Mouse (Mus musculus): Measurements from ENCODE around the gene Rpgrip1l. TPM values are rescaled to one million over a fixed set of nuclear protein-coding genes. Genes with fewer than 3 reads are reported as not detected.

The Rpgrip1l gene
- polyA plus RNA-seq, 1 experiment from 2014 or later, result 15.4 TPM

DNA sequence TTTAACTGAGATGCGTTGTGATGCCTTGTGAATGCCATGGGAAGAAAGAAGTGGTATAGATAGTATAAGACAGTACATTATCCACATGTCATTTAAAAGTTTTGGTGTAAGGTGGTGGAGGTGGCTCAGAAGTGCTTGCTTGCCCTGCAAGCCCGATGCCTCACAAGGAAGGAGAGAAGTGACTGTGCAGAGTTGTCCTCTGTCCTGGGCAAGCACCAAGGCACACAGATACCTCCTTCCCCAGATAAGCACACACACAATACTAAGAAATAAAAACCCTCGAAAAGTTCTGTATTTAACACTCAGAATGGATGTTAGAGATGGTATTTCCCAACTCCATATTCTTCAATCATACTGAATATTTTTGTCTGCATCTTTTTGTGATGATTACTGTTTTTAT, 39.5 kb upstream of the Rpgrip1l start:
- POLR2A ChIA-PET, result no interaction called here
- CTCF ChIA-PET, result no interaction called here
- in situ Hi-C loops (cut with MboI; ENCODE audit: low pct_unique_long_range_greater_than_20kb), result no loop called here
- H3K27me3 ChIP-seq, result no peaks in the 10 kb centered on the region
- TF ChIP-seq CTCF (IDR thresholded peaks at IDR 0.05), result no peak
- ATAC-seq (no peak), DNase-seq (ENCODE audit: low read depth, low spot score) (no peak)

- TF ChIP-seq CTCF (IDR thresholded peaks at IDR 0.05), result no peak
- CTCF ChIA-PET, result interaction anchor here (1.5 kb wide), 1 partner anchor 12 kb away, joined by 6 read pairs; no protein-coding TSS in a partner anchor
- POLR2A ChIA-PET, result no interaction called here
- DNase-seq (ENCODE audit: low read depth, low spot score) (no peak), ATAC-seq (no peak)
- no peaks in the 10 kb centered on the region for H3K27me3 ChIP-seq
- in situ Hi-C loops (cut with MboI; ENCODE audit: low pct_unique_long_range_greater_than_20kb), result no loop called here
Measured at GRCm38 (mm10) chr8:91350628-91351027, 37.6 kb upstream of the Rpgrip1l start.

DNA sequence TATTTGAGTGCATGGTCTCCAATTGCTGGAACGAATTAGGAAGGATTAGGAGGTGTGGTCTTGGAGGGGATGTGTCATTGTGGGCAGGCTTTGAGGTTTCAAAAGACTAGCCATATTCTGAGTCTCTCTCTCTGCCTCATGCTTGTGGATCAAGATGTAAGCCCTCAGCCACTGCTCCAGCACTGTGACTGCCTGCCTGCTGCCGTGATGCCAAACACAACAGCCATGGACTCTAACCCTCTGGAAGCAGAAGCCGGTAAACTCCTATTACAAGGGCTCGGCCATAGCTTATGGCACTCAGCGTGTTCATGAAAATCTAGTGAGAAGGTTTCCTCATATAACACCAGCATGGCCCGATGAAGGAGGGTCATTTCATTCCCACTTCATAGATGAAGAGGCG, 36.8 kb upstream of the Rpgrip1l start:
- TF ChIP-seq CTCF (IDR thresholded peaks at IDR 0.05), result no peak
- ATAC-seq (no peak), DNase-seq (ENCODE audit: low read depth, low spot score) (no peak)
- CTCF ChIA-PET, result interaction anchor here (1.5 kb wide), 1 partner anchor 11 kb away, joined by 6 read pairs; no protein-coding TSS in a partner anchor
- POLR2A ChIA-PET, result no interaction called here
- H3K27me3 ChIP-seq, result no peaks in the 10 kb centered on the region
- in situ Hi-C loops (cut with MboI; ENCODE audit: low pct_unique_long_range_greater_than_20kb), result no loop called here

DNA sequence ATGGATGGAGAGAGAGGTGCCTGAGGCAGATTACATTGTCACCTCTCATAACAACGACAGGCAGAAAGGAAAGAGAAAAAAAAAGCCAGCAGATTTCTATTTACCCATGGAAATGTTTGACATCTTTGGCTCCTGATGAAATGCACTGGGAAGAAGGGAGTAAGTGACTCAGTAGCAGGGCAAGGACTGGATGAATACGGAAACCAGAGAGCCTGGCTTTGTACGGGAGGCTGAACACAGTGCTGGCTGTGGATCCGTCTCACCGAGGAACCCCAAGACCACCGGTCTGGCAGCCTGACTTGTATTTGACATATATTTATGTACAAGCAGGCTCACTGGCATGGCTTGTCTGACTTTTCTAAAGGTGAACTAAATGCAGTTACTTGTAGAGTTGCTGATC, 34.5 kb upstream of the Rpgrip1l start:
- POLR2A ChIA-PET, result no interaction called here
- DNase-seq (ENCODE audit: low read depth, low spot score) (no peak), ATAC-seq (no peak)
- CTCF ChIA-PET, result no interaction called here
- in situ Hi-C loops (cut with MboI; ENCODE audit: low pct_unique_long_range_greater_than_20kb), result no loop called here
- no peaks in the 10 kb centered on the region for H3K27me3 ChIP-seq
- no peak for TF ChIP-seq CTCF (IDR thresholded peaks at IDR 0.05)

- DNase-seq (ENCODE audit: low read depth, low spot score) (no peak), ATAC-seq (no peak)
- no peaks in the 10 kb centered on the region for H3K27me3 ChIP-seq
- no peak for TF ChIP-seq CTCF (IDR thresholded peaks at IDR 0.05)
- POLR2A ChIA-PET, result no interaction called here
- CTCF ChIA-PET, result interaction anchor here (1.6 kb wide), 1 partner anchor 17 kb away, joined by 6 read pairs; no protein-coding TSS in a partner anchor
- in situ Hi-C loops (cut with MboI; ENCODE audit: low pct_unique_long_range_greater_than_20kb), result no loop called here
Measured at GRCm38 (mm10) chr8:91347146-91347545, 34.1 kb upstream of the Rpgrip1l start.

DNA sequence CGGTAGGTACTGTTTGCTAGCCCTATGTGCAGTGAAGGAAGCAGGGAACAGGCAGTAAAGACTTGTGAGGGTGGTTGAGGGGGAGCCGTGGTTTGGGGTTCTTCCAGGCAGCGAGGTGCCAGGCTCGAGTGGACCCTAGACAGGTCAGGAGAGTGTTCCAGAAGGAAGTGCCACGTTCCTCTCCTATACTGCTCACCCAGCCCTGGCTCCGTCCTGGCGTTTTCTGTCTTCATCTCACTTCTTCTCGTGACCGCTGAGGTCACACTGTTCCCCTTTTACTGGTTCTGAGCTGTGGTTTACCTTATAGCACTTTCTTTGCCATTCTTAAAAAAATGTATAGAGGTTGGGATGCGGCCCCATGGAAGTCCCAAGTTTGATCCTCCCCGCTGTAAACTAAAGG, 31.6 kb upstream of the Rpgrip1l start:
- ChIA-PET CTCF (no interaction called here), POLR2A (no interaction called here)
- DNase-seq (ENCODE audit: low read depth, low spot score), result no peak
- TF ChIP-seq CTCF (IDR thresholded peaks at IDR 0.05), result no peak
- no peak for ATAC-seq
- in situ Hi-C loops (cut with MboI; ENCODE audit: low pct_unique_long_range_greater_than_20kb), result no loop called here
- H3K27me3 ChIP-seq, result no peaks in the 10 kb centered on the region

DNA sequence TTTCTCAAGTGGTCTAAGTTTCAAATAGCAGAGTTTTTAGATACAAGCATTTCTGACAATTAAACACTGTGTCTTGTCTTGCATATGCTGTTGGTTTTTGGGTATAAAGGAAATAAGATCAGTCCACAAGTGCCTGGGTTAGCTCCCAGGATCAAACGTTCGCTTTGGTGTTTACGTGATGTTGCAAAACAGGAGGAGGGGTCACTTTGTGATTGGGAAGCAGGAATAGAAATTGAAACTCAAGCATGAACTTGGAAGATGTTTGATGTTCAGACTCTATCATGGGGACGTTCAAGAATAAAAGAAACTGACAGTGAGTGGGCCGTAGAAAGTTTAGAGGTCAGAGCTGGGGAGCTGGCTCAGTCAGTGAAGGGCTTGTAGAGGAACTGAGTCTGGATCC, 29.7 kb upstream of the Rpgrip1l start:
- in situ Hi-C loops (cut with MboI; ENCODE audit: low pct_unique_long_range_greater_than_20kb), result no loop called here
- DNase-seq (ENCODE audit: low read depth, low spot score) (no peak), ATAC-seq (no peak)
- CTCF ChIA-PET, result no interaction called here
- POLR2A ChIA-PET, result no interaction called here
- H3K27me3 ChIP-seq, result no peaks in the 10 kb centered on the region
- no peak for TF ChIP-seq CTCF (IDR thresholded peaks at IDR 0.05)

DNA sequence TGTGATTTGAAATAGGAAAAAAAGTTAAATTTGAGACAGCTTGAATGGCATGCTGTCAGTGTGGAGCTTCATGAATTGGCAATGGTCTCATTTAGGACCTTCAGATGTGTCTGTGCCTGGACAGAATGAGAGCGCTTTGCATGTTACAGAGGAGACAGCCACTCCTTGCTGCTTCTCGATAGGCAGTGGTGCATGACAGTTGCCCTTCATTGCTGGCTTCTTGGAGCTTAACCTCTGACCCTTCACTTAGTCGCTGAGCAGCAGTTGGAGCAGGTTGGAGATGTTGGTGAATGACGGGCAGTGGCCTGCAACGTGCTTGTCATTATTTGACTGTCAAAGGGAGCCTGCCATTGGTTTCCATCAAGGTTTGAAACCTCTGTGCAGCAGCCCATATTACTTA, 29.1 kb upstream of the Rpgrip1l start:
- TF ChIP-seq CTCF (IDR thresholded peaks at IDR 0.05), result no peak
- DNase-seq (ENCODE audit: low read depth, low spot score) (no peak), ATAC-seq (no peak)
- no peaks in the 10 kb centered on the region for H3K27me3 ChIP-seq
- CTCF ChIA-PET, result interaction anchor here (1.5 kb wide), 1 partner anchor 13 kb away, joined by 3 read pairs; no protein-coding TSS in a partner anchor
- in situ Hi-C loops (cut with MboI; ENCODE audit: low pct_unique_long_range_greater_than_20kb), result no loop called here
- POLR2A ChIA-PET, result no interaction called here

- ChIA-PET POLR2A (interaction anchor here (1.1 kb wide), 1 partner anchor 18 kb away, joined by 3 read pairs; no protein-coding TSS in a partner anchor), CTCF (interaction anchor here (1.5 kb wide), 1 partner anchor 12 kb away, joined by 3 read pairs; no protein-coding TSS in a partner anchor)
- ATAC-seq (no peak), DNase-seq (ENCODE audit: low read depth, low spot score) (no peak)
- no peak for TF ChIP-seq CTCF (IDR thresholded peaks at IDR 0.05)
- in situ Hi-C loops (cut with MboI; ENCODE audit: low pct_unique_long_range_greater_than_20kb), result no loop called here
- no peaks in the 10 kb centered on the region for H3K27me3 ChIP-seq
Measured at GRCm38 (mm10) chr8:91340746-91341145, 27.7 kb upstream of the Rpgrip1l start.

- ChIA-PET CTCF (interaction anchor here (1.4 kb wide), 1 partner anchor 11 kb away, joined by 6 read pairs; no protein-coding TSS in a partner anchor), POLR2A (no interaction called here)
- no peak for TF ChIP-seq CTCF (IDR thresholded peaks at IDR 0.05)
- in situ Hi-C loops (cut with MboI; ENCODE audit: low pct_unique_long_range_greater_than_20kb), result no loop called here
- DNase-seq (ENCODE audit: low read depth, low spot score) (no peak), ATAC-seq (no peak)
- no peaks in the 10 kb centered on the region for H3K27me3 ChIP-seq
Measured at GRCm38 (mm10) chr8:91339651-91340050, 26.6 kb upstream of the Rpgrip1l start.

DNA sequence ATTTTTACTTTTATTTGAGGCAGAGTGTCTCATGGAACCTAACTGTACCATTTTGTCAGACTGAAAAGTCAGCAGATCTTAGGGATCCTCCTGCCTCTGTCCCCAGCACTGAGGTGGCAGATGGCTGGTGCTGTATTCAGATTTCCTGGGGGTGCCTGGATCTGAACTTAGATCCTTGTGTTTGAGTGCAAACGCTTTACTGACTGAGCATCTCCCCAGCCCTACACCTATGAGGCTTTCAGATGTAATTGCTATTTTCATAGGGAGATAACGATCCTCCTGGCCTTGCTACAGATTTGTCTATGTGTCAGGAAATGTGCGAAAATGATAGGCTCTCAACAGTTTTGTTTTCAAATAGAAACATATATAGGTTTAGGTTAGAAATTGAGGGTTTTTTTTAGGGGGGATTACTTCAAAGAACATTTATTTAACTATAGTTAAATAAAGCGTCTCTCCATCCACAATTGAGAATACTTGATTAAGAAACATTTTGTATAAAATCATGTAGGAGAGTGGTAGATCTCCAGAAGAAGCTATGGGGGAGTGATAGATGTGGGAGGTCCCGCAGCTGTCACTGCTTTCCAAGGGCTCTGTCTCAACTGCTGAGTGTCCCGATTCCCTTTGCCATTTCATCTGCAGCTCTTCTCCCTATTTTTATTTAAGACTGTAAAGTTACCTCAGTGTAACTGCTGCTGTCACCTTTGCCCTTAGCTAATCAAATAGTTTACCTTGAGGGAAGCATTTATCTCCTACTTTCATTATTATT, 25.5 kb upstream of the Rpgrip1l start:
- DNase-seq (ENCODE audit: low read depth, low spot score), result no peak
- no peak for TF ChIP-seq CTCF (IDR thresholded peaks at IDR 0.05)
- in situ Hi-C loops (cut with MboI; ENCODE audit: low pct_unique_long_range_greater_than_20kb), result no loop called here
- ATAC-seq, result no peak
- H3K27me3 ChIP-seq, result no peaks in the 10 kb centered on the region
- POLR2A ChIA-PET, result no interaction called here
- CTCF ChIA-PET, result interaction anchor here (0.9 to 1.4 kb wide), 2 partner anchors 12 to 17 kb away, joined by 3 to 6 read pairs; no protein-coding TSS in a partner anchor
